Mouse (Mus musculus): ENCODE results near the gene Rcor2.

The Rcor2 gene

GRCm38 (mm10) chr19:7316822-7317221 is 49.7 kb downstream of the Rcor2 start:
- no peak for DNase-seq (ENCODE audit: low read depth, low spot score)

- DNase-seq (ENCODE audit: low read depth, low spot score), result no peak
These were observed 50.6 kb downstream of the Rcor2 start for GRCm38 (mm10) chr19:7317716-7318115.

- DNase-seq (ENCODE audit: low read depth, low spot score), result no peak
These were observed 53.1 kb downstream of the Rcor2 start for GRCm38 (mm10) chr19:7320181-7320580.

GRCm38 (mm10) chr19:7321391-7321790 is 54.3 kb downstream of the Rcor2 start:
- DNase-seq (ENCODE audit: low read depth, low spot score), result no peak

Measured in ES-CJ7 (cell line).